Mouse (Mus musculus) c-Kit-positive CD71-positive TER-119-negative erythroid progenitor cells, embryonic 14.5 days (primary cell): ENCODE results near the gene Farp1.

Experiments used
- DNase-seq: peaks from one replicate; pipeline ENCODE4 v3.0.0-alpha.2; 2013; ENCODE audit warnings: low read depth

Gene Farp1

GRCm38 (mm10) chr14:121262606-121263005, 227.6 kb downstream of the Farp1 start:
- DNase-seq: no peak

- no peak for DNase-seq
Observed at GRCm38 (mm10) chr14:121263912-121264311, 228.9 kb downstream of the Farp1 start.

GRCm38 (mm10) chr14:121264453-121264852, 229.5 kb downstream of the Farp1 start:
- DNase-seq: no peak

- DNase-seq: no peak
Observed at GRCm38 (mm10) chr14:121267801-121268200, 232.8 kb downstream of the Farp1 start.

GRCm38 (mm10) chr14:121270490-121270889, 235.5 kb downstream of the Farp1 start:
- no peak for DNase-seq

GRCm38 (mm10) chr14:121274985-121275384, 240.0 kb downstream of the Farp1 start:
- DNase-seq: no peak

GRCm38 (mm10) chr14:121276016-121276415, 241.0 kb downstream of the Farp1 start:
- DNase-seq: no peak

- DNase-seq: peak; percentile 60
Observed at GRCm38 (mm10) chr14:121279106-121279505, 244.1 kb downstream of the Farp1 start.

GRCm38 (mm10) chr14:121280601-121281335, 245.8 kb downstream of the Farp1 start:
- DNase-seq: no peak

- no peak for DNase-seq
Observed at GRCm38 (mm10) chr14:121281336-121281710, 246.3 kb downstream of the Farp1 start.

- DNase-seq: no peak
Observed at GRCm38 (mm10) chr14:121285379-121286120, 250.6 kb downstream of the Farp1 start.

GRCm38 (mm10) chr14:121291881-121292280, 256.9 kb downstream of the Farp1 start:
- no peak for DNase-seq

GRCm38 (mm10) chr14:121292391-121292790, 257.4 kb downstream of the Farp1 start:
- no peak for DNase-seq

- no peak for DNase-seq
Observed at GRCm38 (mm10) chr14:121294484-121294883, 259.5 kb downstream of the Farp1 start.

GRCm38 (mm10) chr14:121297103-121297502, 262.1 kb downstream of the Farp1 start:
- DNase-seq: no peak

GRCm38 (mm10) chr14:121298537-121298936, 263.5 kb downstream of the Farp1 start:
- no peak for DNase-seq

- DNase-seq: no peak
Observed at GRCm38 (mm10) chr14:121299093-121299492, 264.1 kb downstream of the Farp1 start.

- no peak for DNase-seq
Observed at GRCm38 (mm10) chr14:121304523-121304922, 269.5 kb downstream of the Farp1 start.

- no peak for DNase-seq
Observed at GRCm38 (mm10) chr14:121305316-121306064, 270.5 kb downstream of the Farp1 start.

GRCm38 (mm10) chr14:121309909-121310308, 274.9 kb downstream of the Farp1 start:
- DNase-seq: no peak

GRCm38 (mm10) chr14:121310325-121311080, 275.5 kb downstream of the Farp1 start:
- DNase-seq: no peak

- DNase-seq: no peak
Observed at GRCm38 (mm10) chr14:121311083-121311482, 276.1 kb downstream of the Farp1 start.
